Mouse (Mus musculus) urinary bladder, postnatal 10 days (tissue): ENCODE data around the gene Cyp4f17.
"Not testable (repeated sequence)": the region's sequence is repeated elsewhere in the genome, so short reads cannot be mapped to it uniquely, and the experiment has no call there.

Source experiments
- DNase-seq: peaks from one replicate; pipeline ENCODE4 v3.0.0; 2022; ENCODE audit warnings: low spot score

Gene Cyp4f17

DNA sequence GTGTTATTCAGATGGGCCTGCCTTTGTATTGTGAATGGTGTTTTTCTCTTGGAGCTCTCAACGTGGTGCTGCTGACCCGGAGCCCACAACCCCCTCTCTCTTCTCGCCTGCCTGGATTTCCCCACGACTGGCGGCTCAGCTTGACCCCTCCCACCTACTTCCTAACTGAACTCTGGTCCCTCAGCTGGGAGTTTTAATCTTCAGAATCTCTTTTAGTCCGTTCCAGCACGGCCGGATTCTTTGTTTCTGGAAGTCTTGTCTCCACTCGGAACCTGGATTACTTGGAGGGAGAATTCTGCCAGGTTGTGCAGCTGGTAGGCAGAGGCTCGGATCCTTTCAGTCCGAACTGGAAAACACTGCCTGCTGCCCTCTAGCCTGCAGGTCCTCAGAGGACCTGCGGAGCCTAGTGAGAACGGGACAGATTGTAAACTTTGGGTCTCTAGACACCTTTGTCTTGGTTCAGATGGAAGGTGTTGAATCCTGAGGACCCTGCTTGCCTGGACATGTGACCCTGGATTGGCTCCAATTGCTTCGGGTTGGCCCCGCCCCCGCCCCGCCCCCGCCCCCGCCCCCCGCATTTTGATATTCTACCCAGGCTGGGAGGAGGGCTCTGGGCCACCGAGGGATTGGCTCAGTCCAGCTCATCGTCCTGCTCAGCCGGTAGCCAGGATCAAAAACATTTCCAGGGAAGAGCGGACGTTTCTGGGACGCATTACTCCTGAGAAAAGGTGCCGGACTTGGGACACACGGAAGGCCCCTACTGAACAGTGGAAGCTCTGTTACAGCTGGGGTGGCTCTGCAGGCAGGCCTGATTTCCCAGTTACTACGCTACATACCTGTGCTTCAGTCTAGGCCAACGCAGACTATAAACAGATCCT, at the start of gene Cyp4f17:
TSS of gene Cyp4f17 (plus strand) at position 200 of the 878 bp plus-strand sequence.
- DNase-seq = no peak

- no peak for DNase-seq
Observed at GRCm38 (mm10) chr17:32468494-32468893, 37.4 kb upstream of the Cyp4f17 start.

DNA sequence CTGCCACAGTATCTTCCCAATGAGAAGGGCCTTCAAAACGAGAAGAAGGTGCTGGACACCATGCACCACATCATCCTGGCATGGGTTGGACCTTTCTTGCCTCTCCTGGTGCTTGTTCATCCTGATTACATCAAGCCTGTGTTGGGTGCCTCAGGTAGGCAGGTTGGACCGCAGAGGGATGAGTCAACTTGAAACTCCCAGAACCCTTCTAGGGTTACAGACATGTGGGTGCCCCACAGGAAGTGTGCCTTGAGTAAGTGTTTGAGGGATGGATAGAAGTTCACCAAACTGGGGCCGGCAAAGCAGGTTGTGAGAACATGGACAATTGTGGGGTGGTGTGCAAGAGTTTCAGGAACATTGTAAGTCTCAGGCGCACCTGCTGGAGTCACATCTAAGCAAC, 35.1 kb upstream of the Cyp4f17 start:
- DNase-seq = no peak

- DNase-seq = no peak
Observed at GRCm38 (mm10) chr17:32472176-32472575, 33.7 kb upstream of the Cyp4f17 start.

- DNase-seq = no peak
Observed at GRCm38 (mm10) chr17:32474954-32475560, 30.8 kb upstream of the Cyp4f17 start.

GRCm38 (mm10) chr17:32477204-32477603, 28.6 kb upstream of the Cyp4f17 start:
- no peak for DNase-seq

DNA sequence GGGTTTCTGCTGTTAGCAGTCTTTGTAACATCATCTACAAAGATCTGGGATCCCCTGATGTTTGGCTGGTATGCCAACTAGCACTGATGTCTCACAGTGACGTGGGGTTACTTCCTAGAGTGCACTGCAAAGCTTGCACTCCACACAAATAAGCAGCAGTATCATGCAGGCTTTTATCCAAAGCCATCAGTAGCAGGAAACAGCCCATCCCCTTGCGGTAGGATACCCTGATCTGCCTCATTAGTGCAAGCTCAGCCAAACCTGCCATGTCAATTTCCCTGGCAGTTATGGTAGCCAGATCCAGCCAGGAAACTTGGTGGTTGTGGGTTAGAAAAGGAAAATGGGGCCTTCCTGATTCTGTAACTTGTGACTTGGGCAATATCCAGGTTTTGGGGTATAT, 27.1 kb upstream of the Cyp4f17 start:
- DNase-seq = no peak

DNA sequence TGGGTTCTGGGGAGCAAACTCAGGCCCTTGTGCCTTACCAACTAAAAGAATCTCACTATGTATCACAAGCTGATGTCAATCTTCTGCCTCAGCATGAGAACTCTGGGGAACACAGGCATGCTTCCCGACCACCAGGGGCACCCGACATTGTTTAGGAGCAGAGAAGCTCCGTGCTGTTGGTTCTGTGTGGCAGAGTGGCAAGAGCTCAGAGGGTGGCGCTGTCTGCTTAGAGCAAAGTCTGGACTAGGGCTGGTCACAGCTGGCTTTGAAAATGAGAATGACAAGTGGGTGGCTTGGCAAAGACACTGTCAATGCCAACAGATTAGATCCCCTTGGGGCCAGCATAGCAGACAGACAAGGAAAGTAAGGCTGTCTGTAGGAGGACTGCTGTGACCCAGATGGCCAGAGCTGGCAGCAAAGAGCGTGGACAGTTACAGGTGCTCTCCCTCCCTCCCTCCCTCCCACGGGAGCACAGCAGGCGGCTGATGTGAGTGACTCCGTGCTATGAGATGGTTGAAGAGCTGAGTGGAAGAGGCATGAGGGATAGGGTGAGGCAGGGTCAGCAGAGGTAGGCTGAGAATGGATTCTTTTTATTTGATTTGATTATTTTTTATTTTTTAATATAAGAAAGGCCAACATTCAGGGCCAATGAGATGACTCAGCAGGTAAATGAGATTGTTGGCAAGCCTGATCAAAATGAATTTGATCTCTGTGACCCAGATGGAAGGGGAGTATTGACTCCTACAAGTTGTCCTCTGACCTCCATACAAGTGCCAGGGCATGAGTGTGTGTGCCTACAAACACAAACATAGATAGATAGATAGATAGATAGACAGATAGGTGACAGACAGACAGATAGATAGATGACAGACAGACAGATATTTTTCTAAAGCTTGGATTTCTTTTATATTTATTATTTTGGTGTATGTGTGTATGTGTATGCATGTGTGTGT, 26.0 kb upstream of the Cyp4f17 start:
- DNase-seq = no peak

DNA sequence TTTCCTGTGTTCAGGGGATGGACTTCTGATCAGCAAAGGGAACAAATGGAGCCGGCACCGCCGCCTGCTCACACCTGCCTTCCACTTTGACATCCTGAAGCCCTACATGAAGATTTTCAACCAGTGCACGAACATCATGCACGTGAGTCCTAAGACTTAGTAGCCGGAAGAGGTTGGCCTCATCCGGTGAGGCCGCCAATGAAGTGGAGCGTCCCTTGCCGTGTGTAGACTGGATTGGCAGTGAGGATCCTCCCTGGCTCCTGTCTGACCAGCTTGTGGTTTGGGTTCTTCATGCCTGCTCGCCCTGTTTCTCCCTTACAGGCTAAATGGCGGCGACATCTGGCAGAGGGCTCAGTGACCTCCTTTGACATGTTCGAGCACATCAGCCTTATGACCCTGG, 24.1 kb upstream of the Cyp4f17 start:
- no peak for DNase-seq

DNA sequence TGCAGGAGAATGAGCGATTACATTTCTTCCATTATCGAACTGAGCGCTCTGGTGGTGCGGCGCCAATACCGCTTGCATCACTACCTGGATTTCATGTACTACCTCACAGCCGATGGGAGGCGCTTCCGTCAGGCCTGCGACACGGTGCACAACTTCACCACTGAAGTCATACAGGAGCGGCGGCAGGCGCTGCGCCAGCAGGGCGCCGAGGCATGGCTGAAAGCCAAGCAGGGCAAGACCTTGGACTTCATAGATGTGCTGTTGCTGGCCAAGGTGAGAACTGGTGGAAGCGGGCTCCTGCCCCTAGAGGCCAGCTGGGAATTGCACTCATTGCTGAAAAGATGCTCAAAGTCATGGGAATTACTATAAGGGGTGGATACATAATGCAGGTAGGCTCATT, 22.6 kb upstream of the Cyp4f17 start:
- DNase-seq = no peak

DNA sequence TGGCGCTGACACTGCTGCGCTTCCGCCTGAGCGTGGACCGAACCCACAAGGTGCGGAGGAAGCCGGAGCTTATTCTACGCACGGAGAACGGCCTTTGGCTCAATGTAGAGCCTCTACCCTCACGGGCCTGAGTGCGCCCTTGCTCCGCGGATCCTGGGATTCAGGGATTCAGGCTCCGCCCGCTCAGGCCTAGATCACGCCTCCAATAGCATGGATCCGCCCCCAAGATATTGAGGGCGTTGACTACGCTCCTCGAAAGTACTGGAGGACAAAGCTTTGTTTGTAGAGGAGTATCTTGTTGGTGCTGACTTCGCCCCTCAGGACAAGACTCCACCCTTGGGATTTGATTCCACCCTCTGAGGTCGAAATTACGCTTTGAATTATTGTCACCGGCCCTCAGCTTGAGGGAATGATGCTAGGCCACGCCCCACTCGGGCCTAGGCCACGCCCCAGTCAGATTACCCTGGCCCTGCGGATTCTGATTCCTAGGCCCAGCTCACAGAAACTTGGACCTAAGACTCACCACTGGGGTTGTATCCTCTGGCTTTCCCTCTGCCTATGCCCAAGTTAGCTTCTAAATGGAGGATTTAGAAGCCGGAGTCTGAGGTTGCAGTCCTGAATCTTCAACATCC, 13.4 kb upstream of the Cyp4f17 start:
- no peak for DNase-seq

DNA sequence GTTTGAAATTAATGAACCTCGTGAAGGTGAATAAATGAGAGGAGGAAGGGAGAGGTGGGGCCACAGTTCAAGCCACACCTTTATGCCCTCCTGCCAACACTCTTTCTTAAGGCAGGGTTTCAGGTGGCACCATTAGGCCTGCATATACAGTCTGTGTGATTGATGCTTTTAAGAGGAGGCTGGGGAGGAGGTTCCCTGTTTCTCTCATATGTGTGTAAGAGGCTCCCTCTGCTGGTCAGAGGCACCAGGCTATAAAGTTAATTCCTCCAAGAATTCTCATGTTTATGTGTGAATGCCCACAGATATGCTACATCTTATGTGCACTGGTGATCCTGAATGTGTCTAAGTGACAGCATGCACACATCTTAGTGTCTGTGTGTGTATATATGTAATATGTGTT, 11.2 kb upstream of the Cyp4f17 start:
- no peak for DNase-seq

- not testable (repeated sequence) for DNase-seq
Observed at GRCm38 (mm10) chr17:32500511-32500910, 5.3 kb upstream of the Cyp4f17 start.

- DNase-seq = no peak
Observed at GRCm38 (mm10) chr17:32501051-32501450, 4.8 kb upstream of the Cyp4f17 start.

- DNase-seq = no peak
Observed at GRCm38 (mm10) chr17:32503111-32503510, 2.7 kb upstream of the Cyp4f17 start.

DNA sequence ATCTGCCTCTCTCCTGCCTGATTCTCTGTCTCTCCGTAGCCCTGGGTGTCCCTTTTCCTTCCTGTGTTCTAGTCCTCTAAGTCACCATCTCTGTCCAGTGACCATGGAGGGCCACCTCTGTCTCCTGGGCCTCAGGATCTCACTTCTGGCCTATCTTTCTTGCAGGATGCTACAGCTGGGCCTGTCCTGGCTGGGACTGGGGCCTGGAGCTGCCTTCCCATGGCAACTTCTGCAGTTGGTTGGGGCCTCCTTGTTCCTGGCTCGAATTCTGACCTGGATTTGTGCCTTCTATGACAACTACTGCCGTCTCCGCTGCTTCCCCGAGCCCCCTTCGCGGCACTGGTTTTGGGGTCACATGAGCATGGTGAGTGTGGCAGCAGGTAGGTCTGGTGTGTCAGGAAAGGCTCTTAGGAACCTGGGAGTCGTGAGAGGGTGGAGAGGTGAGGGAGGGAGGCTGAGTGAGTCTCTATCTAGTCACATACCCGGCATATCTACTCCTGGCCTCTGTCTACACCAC, 937 bp downstream of the Cyp4f17 start:
- DNase-seq = no peak

DNA sequence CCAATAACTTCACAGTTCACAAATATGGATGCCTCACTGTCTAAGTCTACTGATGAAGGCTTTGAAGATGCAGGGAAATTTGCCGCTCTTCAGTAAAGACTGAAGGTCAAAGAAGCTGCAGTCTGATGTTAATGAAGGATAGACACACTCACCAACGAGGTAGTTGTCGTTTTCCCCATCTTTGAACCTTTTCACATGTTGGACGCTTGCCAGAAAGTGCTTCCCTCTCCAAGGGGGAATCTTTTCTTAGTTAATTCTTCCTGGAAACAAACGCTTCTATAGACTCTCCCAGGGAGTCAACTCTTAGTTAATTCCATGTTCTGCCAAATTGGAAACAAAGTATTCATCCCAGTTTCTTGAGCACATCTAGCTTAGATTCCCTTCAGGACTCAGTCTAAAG, 10.3 kb downstream of the Cyp4f17 start:
- no peak for DNase-seq

GRCm38 (mm10) chr17:32521981-32522380, 16.1 kb downstream of the Cyp4f17 start:
- DNase-seq = no peak

- no peak for DNase-seq
Observed at GRCm38 (mm10) chr17:32522386-32522785, 16.5 kb downstream of the Cyp4f17 start.

DNA sequence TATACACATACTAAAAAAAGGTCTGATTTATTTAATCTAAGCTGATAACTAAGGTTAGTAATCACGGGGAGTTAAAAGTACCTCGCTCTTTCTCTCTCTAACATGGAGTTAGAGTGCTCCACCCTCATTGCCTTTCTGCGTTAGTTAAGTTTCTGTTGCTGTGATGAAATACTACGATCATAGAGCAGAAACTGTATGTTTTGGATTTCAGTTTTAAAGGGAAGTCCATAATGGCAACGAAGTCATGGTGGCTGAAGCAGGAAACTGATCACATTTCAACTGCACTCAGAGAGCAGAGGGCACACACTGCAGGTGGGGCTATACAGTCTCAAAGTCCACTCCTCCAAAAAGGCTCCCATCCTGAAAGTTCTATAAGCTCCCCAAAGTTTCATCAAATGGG, 17.0 kb downstream of the Cyp4f17 start:
- no peak for DNase-seq

GRCm38 (mm10) chr17:32523895-32524294, 18.0 kb downstream of the Cyp4f17 start:
- no peak for DNase-seq

- DNase-seq = not testable (repeated sequence)
Observed at GRCm38 (mm10) chr17:32526341-32526740, 20.5 kb downstream of the Cyp4f17 start.
